Mouse (Mus musculus): Measurements from ENCODE around the gene Gm42906. TPM values are rescaled to one million over a fixed set of nuclear protein-coding genes. Genes with fewer than 3 reads are reported as not detected.

The Gm42906 gene
- total RNA-seq, 2 experiments from 2014 or later, result not detected

DNA sequence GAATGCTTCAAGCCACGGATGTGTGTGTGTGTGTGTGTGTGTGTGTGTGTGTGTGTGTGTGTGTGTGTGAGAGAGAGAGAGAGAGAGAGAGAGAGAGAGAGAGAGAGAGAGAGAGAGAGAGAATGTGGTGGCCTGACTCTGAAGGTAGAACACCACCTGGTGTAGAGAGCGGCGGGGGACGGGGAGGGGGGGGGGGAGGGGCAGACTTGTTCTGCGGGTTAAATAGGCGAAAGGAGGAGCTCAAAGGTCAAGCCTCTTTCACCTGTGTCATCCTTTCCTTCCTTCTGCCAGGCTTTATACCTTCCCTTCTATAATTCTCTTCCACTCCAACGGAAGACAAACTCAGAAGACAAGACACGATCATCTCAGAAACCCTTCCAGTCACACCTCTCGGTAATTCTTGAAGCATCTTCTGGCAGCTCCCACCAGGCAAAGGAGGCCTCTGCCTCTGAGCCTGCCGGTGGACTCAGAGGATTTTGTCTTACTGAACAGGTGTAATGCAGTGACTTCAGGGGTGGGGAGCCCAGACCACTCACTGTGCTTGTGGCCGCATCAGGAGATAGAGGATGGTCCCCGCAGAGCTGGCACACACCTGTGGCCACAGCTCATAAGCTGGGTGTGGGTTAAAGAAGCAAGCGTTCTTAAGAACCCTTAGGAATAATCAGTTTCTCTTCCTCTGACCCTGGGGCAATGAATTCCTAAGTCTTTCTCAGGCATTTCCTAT is 195.2 kb downstream of the Gm42906 start:
- no peak for DNase-seq (ENCODE audit: low spot score in 2 of 2)
- Histone ChIP-seq H3K27ac (peak overlapping the region; percentile 83; the same call in 1 of the 2 replicates), H3K4me3 (peak overlapping the region; percentile 79)
- no peak for TF ChIP-seq CTCF (conservative IDR thresholded peaks at IDR 0.05)

DNA sequence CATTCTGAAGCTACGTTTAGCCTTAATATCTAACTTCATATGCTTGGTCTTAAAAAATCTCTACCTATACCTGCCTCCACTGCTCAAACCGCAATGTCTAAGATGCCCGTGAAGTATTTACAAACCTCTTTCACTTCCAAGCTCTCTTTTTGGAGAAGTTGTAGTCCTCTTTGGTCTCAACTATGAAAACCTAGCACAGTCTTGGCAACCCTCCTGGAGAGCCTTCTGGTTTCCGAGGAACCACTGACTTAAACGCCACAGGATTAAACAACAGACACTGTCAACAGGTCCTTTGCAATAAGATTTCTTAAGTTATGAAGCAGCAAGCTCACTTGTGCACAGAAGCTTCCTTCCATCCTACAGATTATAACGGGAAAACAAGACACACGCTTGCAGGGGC is 196.1 kb downstream of the Gm42906 start:
- Histone ChIP-seq H3K27ac (peak overlapping the region; percentile 67), H3K4me3 (peak overlapping the region; percentile 25)
- no peak for DNase-seq (ENCODE audit: low spot score in 2 of 2)
- no peak for TF ChIP-seq CTCF (conservative IDR thresholded peaks at IDR 0.05)

DNA sequence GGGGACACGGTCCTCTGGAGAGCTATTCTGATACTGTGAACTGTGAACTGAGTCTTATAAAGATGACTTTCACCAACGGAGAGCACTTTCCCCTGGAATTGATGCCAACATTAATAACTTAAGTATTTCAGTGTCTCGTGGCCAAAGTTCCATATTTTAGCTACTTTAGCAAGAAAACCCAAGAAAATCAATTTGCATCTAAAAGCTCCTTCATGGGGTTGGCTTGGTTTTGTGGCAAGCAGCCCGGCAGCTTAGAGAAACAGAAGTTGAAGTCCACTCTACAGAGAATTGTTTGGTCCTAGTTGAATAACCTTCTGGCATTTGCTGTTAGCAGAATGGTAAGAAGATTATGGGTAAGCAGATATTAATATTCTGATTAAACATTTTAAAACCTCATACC is 196.6 kb downstream of the Gm42906 start:
- no peak for TF ChIP-seq CTCF (conservative IDR thresholded peaks at IDR 0.05)
- Histone ChIP-seq H3K27ac (peak overlapping the region; percentile 67), H3K4me3 (0 out of 2 replicates have a peak overlapping the region, but pooled peaks have one; percentile 25)
- DNase-seq (ENCODE audit: low spot score in 2 of 2), result peak in 1 of 2 experiments; percentile 16

DNA sequence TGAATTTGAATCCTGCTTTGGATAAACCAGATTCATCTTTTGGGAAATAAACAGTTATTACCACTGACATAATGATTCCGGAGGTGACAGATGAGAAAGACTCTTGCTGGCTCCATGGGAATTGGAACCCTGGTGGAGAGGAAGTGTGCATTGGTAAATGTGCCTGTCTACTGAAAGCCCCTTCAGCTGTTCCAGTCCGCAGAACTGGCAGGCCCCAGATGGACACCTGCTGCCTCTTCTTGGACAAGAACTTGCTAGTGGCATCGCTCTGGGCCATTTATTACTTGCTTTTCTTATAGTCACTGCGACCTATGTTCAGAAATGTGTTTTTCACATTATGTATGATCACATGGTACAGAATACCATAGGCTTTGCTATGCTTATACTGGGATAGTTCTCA is 197.5 kb downstream of the Gm42906 start:
- no peak overlapping the region for H3K4me3 ChIP-seq
- H3K27ac ChIP-seq, result peak overlapping the region; percentile 67; the same call in 1 of the 2 replicates
- no peak for TF ChIP-seq CTCF (conservative IDR thresholded peaks at IDR 0.05)
- no peak for DNase-seq (ENCODE audit: low spot score in 2 of 2)

DNA sequence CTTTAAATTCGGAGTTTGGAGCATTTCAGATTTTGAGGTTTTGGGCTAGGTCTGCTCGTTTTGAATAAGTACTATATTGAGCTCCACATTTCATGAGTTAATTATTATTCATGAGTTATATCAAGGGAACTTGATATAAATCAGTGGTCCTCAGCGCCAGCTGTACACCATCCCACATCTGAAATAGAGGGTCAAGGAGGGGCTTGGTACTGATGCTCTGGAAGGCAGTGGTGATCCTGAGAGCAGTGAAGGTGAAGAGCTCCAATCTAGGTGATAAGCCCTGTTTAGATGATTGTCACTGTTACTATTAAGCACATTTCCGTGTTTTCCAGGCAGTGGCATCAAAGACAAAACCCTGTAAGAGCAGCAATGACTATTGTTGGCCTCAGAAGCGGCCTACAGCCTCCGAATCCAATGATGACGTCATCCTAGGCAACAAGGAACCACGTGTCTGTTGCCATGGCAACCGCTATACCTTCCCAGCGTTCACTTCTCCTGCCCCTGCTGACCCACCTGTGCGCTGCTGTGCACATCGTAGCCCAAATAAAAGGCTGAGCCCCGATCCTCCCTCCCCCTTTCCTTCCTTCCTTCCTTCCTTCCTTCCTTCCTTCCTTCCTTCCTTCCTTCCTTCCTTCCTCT is 199.5 kb downstream of the Gm42906 start:
- no peak for TF ChIP-seq CTCF (conservative IDR thresholded peaks at IDR 0.05)
- DNase-seq (ENCODE audit: low spot score in 2 of 2), result no peak
- Histone ChIP-seq H3K4me3 (no peak overlapping the region), H3K27ac (no peak overlapping the region)

DNA sequence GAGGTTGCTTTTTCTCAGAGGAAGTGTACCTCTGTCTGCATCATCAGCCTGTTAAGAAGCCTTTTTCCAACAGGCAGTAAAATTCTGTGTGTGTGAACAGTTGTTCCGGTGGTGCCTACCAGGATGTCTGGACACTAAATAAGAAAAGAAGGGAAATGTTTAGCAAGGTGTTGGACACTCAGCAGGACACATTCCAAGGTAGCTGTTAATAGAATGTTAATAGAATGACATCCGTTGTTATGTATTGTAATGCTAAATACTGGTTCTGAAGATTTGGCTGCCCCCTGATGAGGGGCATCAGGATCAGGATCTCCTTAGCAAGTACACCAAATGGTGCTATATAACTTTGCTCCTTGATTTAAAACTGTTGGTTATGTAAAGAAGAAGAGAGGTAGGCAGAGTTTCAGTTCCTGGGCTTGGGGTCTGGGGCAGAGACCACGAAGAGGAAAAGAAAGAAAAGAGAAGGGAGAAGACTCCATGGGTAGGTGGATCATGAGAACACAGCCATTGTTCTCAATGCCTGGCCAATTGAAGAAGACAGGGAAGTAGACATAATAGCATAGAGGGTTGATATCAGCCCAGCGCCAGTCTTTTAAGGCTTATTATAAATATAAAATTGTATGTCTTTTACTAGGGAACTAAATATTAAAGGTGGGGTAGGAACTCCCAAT is 204.1 kb downstream of the Gm42906 start:
- no peak for TF ChIP-seq CTCF (conservative IDR thresholded peaks at IDR 0.05)
- DNase-seq (ENCODE audit: low spot score in 2 of 2), result no peak
- H3K4me3 ChIP-seq, result no peak overlapping the region
- no peak overlapping the region for H3K27ac ChIP-seq

DNA sequence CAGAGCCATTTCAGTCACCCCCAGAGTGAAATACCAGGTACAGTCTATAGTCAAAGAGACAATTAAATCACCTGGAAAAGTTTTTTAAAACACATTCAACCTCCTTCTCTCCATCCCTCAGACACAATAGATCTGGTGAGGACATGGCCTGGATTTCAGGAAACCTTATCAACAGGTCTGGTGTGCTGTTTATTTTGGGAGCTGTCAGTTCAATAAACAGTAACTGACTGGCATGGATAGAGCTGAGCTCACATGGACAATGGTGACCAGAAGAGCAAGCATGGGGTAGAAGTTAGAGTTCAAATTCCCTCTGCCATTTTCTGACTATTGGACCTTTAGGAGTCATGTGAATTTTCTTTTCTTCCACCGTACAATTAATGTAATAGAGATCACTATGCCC is 205.2 kb downstream of the Gm42906 start:
- Histone ChIP-seq H3K4me3 (no peak overlapping the region), H3K27ac (no peak overlapping the region)
- no peak for TF ChIP-seq CTCF (conservative IDR thresholded peaks at IDR 0.05)
- DNase-seq (ENCODE audit: low spot score in 2 of 2), result no peak

DNA sequence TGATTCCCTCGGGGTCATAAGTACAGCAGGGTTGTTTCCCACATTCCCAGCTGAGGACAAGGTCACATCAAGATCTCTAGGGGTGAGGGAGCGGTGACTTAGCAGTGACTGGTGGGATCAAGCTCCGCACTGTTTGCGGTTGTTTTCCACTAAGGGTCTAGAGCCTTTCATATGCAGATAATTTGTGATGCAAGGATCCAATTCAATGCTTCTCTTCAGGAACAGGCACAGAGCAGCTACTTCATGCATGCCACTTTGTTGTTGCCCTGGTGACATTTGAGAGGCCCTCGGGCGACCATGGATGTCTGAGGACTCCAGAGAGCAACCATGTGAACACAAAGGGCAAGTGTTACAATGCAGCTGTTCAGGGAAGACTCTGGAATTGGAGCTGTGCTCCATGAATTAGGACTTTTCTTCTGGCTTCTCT is 209.3 kb downstream of the Gm42906 start:
- TF ChIP-seq CTCF (conservative IDR thresholded peaks at IDR 0.05), result no peak
- no peak for DNase-seq (ENCODE audit: low spot score in 2 of 2)
- peak overlapping the region; percentile 1; the same call in 1 of the 2 replicates for H3K27ac ChIP-seq
- H3K4me3 ChIP-seq, result no peak overlapping the region

DNA sequence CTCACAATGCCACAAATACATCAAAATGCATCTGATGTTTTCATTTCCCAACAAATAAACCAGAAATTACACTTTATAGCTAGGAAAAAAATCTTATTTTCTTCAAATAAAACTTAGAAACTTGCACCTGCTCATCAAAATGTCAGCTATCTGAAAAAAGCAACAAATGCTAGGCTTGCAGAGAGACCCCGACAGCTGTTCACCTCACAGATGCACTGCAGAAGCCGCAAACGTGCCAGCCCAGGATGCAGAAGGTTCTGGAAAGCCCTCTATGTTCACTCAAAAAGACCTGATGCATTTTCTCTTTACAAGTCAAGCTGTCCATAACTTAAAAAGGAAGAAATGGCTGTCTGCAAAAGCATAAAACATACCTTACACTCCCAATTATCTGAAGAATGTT is 214.9 kb downstream of the Gm42906 start:
- Histone ChIP-seq H3K27ac (no peak overlapping the region), H3K4me3 (no peak overlapping the region)
- TF ChIP-seq CTCF (conservative IDR thresholded peaks at IDR 0.05), result no peak
- no peak for DNase-seq (ENCODE audit: low spot score in 2 of 2)

DNA sequence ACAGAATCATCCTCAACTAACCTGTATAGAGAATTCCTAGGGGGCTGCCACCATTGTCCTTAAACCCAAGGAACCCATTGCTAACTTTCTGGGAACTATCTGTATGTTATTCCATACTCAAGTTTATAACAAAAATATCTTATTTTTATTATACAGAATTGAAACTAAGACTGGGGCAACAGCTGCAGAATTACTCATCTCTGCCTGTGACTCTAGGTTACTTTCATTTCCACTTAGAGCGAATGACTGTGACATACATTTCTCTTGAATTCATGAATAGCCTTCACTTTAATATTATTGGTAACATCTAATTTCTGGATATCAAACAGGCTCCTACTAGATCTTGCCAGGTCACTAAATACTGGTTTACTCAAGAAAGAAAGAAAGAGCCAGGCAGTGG is 217.1 kb downstream of the Gm42906 start:
- Histone ChIP-seq H3K4me3 (no peak overlapping the region), H3K27ac (no peak overlapping the region)
- TF ChIP-seq CTCF (conservative IDR thresholded peaks at IDR 0.05), result no peak
- DNase-seq (ENCODE audit: low spot score in 2 of 2), result no peak

DNA sequence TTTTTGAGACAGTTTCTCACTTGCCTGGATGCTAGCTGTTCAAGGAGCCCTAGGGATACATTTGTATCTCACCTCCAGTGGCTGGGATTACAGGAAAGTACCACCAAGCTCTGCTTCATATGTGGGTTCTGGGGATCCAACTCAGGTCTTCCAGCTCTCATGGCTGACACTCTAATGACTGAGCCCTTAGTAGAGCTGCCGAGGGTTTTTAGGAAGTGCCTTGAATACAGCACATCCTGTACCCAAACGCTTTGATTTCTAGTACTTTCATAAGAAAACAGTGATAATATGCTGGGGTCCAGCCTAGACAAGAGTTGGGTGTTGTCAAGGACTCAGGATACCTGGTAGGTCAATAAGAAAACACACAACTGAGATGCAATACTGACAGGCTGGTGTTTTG is 217.9 kb downstream of the Gm42906 start:
- no peak for TF ChIP-seq CTCF (conservative IDR thresholded peaks at IDR 0.05)
- no peak overlapping the region for H3K27ac ChIP-seq
- H3K4me3 ChIP-seq, result no peak overlapping the region
- DNase-seq (ENCODE audit: low spot score in 2 of 2), result no peak

DNA sequence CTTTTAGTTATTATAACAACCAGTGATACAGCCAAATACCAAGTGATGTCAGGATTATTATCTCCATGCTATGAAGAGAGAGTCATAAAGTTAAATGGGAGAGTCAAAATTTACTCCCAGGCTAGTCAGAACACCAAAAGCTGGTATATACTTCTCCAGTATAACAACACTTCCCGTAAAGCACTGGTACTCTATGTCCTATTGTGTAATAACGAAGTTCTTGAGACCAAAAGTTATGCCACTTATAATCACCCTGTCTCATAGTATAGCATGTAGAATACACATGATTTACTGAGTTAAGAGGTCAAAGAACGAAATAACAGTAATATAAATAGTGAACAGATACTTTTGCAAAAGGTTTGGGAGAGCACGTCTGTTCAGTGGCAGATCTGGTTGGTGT is 222.9 kb downstream of the Gm42906 start:
- Histone ChIP-seq H3K27ac (no peak overlapping the region), H3K4me3 (no peak overlapping the region)
- TF ChIP-seq CTCF (conservative IDR thresholded peaks at IDR 0.05), result no peak
- DNase-seq (ENCODE audit: low spot score in 2 of 2), result no peak

DNA sequence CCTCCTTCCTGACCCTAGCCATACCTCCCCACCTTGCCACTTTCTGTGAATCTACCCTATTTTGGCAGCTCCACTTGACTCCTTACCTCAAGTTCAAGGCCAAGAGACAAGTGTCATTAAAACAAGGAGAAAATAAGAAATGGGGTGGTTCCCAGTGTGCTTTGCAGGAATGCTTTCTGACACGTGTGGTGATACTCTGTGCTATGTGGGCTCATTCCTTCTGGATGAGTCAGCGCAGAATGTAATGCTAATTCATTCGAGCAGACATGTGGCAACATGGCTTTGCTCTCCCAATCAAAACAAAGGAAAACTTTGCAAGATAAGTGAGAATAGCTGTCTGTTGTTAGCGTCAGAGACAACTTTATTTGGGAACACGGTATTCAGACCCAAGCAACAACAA is 225.0 kb downstream of the Gm42906 start:
- peak in 1 of 2 experiments; percentile 23 for DNase-seq (ENCODE audit: low spot score in 2 of 2)
- Histone ChIP-seq H3K4me3 (no peak overlapping the region), H3K27ac (no peak overlapping the region)
- TF ChIP-seq CTCF (conservative IDR thresholded peaks at IDR 0.05), result no peak

Measured in layer of hippocampus, adult 2 months (tissue).